In genomic region chr12:112210622-112211021, GRCm38 (mm10) we compare ENCODE assay signal across 12 mouse cellular contexts.
DNase-seq lines count a peak whose midpoint lies in the region; ATAC-seq and TF ChIP-seq lines count a peak whose summit lies in the region.
"Had no signal": no experiment of that assay in that cellular context is flagged by ENCODE, and none has a peak within 500 bp of the region (broad histone marks: within the 10 kb centered on the region; RNA-seq: fewer than 3 reads in every experiment).

No protein-coding gene starts in this region.

- no peak overlapping the region for H3K4me3 ChIP-seq in neural tube, embryonic 11.5 days (ENCODE audit: low read depth, low read length)
- no peak overlapping the region for H3K4me3 ChIP-seq in forebrain, embryonic 16.5 days (replicated peaks; ENCODE audit: low read length)
- no peak overlapping the region for H3K4me3 ChIP-seq in intestine, embryonic 16.5 days (ENCODE audit: low read length)
- H3K4me3 ChIP-seq in midbrain, postnatal 0 days (ENCODE audit: low read depth, low read length), result no peak overlapping the region
- H3K4me3 ChIP-seq: heart, adult 2 months had no signal

- H3K27ac ChIP-seq in neural tube, embryonic 11.5 days (ENCODE audit: low read depth, low read length), result no peak overlapping the region
- H3K27ac ChIP-seq in forebrain, embryonic 16.5 days (ENCODE audit: low read length), result no peak overlapping the region
- H3K27ac ChIP-seq in intestine, embryonic 16.5 days (ENCODE audit: low read length), result no peak overlapping the region
- H3K27ac ChIP-seq in midbrain, postnatal 0 days (ENCODE audit: low read depth, low read length), result no peak overlapping the region
- H3K27ac ChIP-seq: heart, adult 2 months had no signal

- peaks cover 5% of the 10 kb centered on the region; the same call in 1 of the 2 replicates for H3K4me1 ChIP-seq in neural tube, embryonic 11.5 days (ENCODE audit: control insufficient read depth, insufficient read depth, low read length)
- H3K4me1 ChIP-seq in forebrain, embryonic 16.5 days (replicated peaks; ENCODE audit: control insufficient read depth, insufficient read depth, low read length), result peaks cover 24% of the 10 kb centered on the region
- H3K4me1 ChIP-seq in intestine, embryonic 16.5 days (ENCODE audit: control insufficient read depth, insufficient read depth, low read length), result no peaks in the 10 kb centered on the region
- peaks cover 5% of the 10 kb centered on the region; the same call in 1 of the 2 replicates for H3K4me1 ChIP-seq in midbrain, postnatal 0 days (ENCODE audit: insufficient read depth, low read length)

- DNase-seq in neural tube, embryonic 11.5 days (ENCODE audit: low spot score), result no peak
- DNase-seq in neural tube, embryonic 10.5 days (ENCODE audit: extremely low spot score, low spot score), result no peak
- DNase-seq in midbrain, postnatal 0 days (ENCODE audit: low spot score), result peak; percentile 60
- DNase-seq in urinary bladder, postnatal 36 days (ENCODE audit: low spot score in 2 of 2), result no peak
- no peak for DNase-seq in B cell, adult 2 months
- DNase-seq in gastrocnemius, postnatal 36 days, result no peak
- DNase-seq: adrenal gland, adult 2 months; heart, adult 2 months; heart, postnatal 4 days; layer of hippocampus, postnatal 36 days had no signal

- H3K9ac ChIP-seq in neural tube, embryonic 11.5 days (ENCODE audit: low read length), result no peak overlapping the region
- H3K9ac ChIP-seq in forebrain, embryonic 16.5 days (replicated peaks; ENCODE audit: low read depth, low read length), result peak overlapping the region; percentile 18; the same call in 1 of the 2 replicates
- no peak overlapping the region for H3K9ac ChIP-seq in intestine, embryonic 16.5 days (ENCODE audit: low read depth, low read length)
- H3K9ac ChIP-seq in midbrain, postnatal 0 days (replicated peaks; ENCODE audit: low read length, poor library complexity, severe bottlenecking), result no peak overlapping the region

- no peaks in the 10 kb centered on the region for H3K27me3 ChIP-seq in neural tube, embryonic 11.5 days (ENCODE audit: control insufficient read depth, insufficient read depth, low read length)
- no peaks in the 10 kb centered on the region for H3K27me3 ChIP-seq in forebrain, embryonic 16.5 days (replicated peaks; ENCODE audit: control insufficient read depth, insufficient read depth, low read length)
- H3K27me3 ChIP-seq in intestine, embryonic 16.5 days (replicated peaks; ENCODE audit: control insufficient read depth, insufficient read depth, low read length), result no peaks in the 10 kb centered on the region
- no peaks in the 10 kb centered on the region for H3K27me3 ChIP-seq in midbrain, postnatal 0 days (ENCODE audit: insufficient read depth, low read length)

- H3K36me3 ChIP-seq in neural tube, embryonic 11.5 days (ENCODE audit: control insufficient read depth, insufficient read depth, low read length), result no peaks in the 10 kb centered on the region
- H3K36me3 ChIP-seq in forebrain, embryonic 16.5 days (ENCODE audit: control insufficient read depth, insufficient read depth), result no peaks in the 10 kb centered on the region
- no peaks in the 10 kb centered on the region for H3K36me3 ChIP-seq in intestine, embryonic 16.5 days (ENCODE audit: control insufficient read depth, insufficient read depth, low read length)
- no peaks in the 10 kb centered on the region for H3K36me3 ChIP-seq in midbrain, postnatal 0 days (ENCODE audit: insufficient read depth, low read length)

- 50% methylated on average over 12 of the region's 13 CpGs for WGBS in neural tube, embryonic 11.5 days
- WGBS in forebrain, embryonic 16.5 days, result 5% methylated on average over 11 of the region's 13 CpGs
- 45% methylated on average over 11 of the region's 13 CpGs for WGBS in intestine, embryonic 16.5 days
- 26% methylated on average over 11 of the region's 13 CpGs for WGBS in midbrain, postnatal 0 days

- no peaks in the 10 kb centered on the region for H3K9me3 ChIP-seq in neural tube, embryonic 11.5 days (ENCODE audit: control insufficient read depth, low read length)
- H3K9me3 ChIP-seq in forebrain, embryonic 16.5 days (ENCODE audit: control insufficient read depth, low read length), result no peaks in the 10 kb centered on the region
- no peaks in the 10 kb centered on the region for H3K9me3 ChIP-seq in intestine, embryonic 16.5 days (ENCODE audit: control insufficient read depth, low read length)
- H3K9me3 ChIP-seq in midbrain, postnatal 0 days (ENCODE audit: low read length), result no peaks in the 10 kb centered on the region

- ATAC-seq in neural tube, embryonic 11.5 days (ENCODE audit: insufficient read depth, low FRiP score, low TSS enrichment), result peak; percentile 64; the same call in 1 of the 2 replicates
- peak; percentile 86 for ATAC-seq in forebrain, embryonic 16.5 days
- ATAC-seq in intestine, embryonic 16.5 days, result peak; percentile 36; the same call in 1 of the 2 replicates
- ATAC-seq in midbrain, postnatal 0 days (ENCODE audit: low FRiP score), result no peak

- intact Hi-C loops in gastrocnemius, postnatal 36 days (cut with DNase I), result no loop called here

- no peak overlapping the region for H3K4me2 ChIP-seq in neural tube, embryonic 11.5 days (ENCODE audit: low read depth)
- no peak overlapping the region for H3K4me2 ChIP-seq in forebrain, embryonic 16.5 days (ENCODE audit: low read length)
- no peak overlapping the region for H3K4me2 ChIP-seq in intestine, embryonic 16.5 days (ENCODE audit: low read depth, low read length)
- H3K4me2 ChIP-seq in midbrain, postnatal 0 days (ENCODE audit: low read depth, low read length, poor library complexity, severe bottlenecking), result no peak overlapping the region

- TF ChIP-seq CTCF in midbrain, postnatal 0 days (IDR thresholded peaks at IDR 0.05), result no peak
